Mouse (Mus musculus): ENCODE measurements around the gene Igsf1. TPM values are rescaled to one million over a fixed set of nuclear protein-coding genes. Genes with fewer than 3 reads are reported as not detected.
A peak's percentile ranks its signal among the peaks of the same experiment; 100 is the strongest.

Gene Igsf1
- polyA plus RNA-seq (2015; fragmentation: Nextera tagmentation; extraction: Ambion mirVana) = 11.8 and 14.2 TPM in 2 replicates

DNA sequence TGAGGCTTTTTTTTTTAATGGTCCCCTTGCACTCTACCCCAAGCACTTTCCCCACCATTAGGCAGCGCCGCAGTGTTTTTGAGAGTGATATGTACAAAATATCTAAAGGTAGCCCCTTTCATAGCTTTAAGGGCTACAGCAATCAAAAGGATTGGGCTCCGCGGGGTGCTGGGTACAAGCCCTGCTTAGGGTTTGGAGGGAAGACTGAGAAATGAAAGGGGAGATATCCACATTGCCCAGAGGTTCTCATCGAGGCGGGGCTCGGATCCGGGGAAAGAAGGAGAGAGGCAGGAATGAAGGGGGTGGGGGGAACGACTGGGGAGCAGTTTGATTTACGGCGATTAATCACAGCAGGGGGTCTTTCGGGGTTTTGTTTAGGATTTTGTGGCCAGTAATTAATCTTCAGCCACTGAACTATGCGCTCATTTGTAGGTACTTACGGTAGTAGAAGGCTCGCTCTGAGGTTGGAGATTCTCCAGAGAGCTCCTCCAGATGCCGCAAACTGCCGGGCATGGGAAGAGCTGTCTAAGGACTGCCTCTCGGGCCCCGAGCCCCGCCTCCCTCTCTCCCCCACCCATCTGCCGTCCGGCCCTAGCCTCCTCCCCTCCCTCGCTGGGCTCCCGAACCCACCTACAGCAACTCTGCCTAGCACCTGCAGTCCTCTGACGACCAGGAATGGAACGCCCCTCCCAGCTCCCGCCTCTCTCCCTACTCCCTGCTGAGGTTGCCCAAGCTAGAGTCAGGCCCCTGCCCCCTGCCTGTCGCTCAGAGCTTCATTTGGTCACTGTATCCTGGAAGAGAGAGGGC is at the start of gene Igsf1:
Gene Igsf1, minus strand, starts transcription at position 537 of the 807 bp plus-strand sequence.
- no peak within 1 kb of the TSS for H3K27ac ChIP-seq
- 27% methylated on average over 28 of the region's 28 CpGs for WGBS

DNA sequence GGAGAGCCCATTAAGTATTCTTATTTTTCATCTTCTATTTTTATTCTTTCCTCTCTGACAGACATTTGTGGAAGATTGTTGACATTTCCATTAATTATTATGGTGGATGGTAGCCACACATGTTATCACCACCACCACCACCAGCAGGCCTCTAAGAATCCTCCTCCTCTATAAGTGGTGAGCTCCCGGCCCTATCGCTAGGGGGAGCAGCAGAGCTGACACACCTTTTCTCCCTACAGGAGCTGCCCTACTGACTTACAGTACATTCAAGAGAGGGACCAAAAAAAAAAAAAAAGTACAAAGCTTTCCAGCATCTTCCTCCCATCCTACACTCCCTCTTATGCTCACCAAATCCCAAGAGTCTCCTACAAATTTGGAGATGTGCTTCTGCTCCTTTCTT is 26.7 kb downstream of the Igsf1 start:
- Histone ChIP-seq H3K36me3 (replicated peaks) (no peaks in the 10 kb centered on the region), H3K9me3 (no peaks in the 10 kb centered on the region), H3K4me3 (no peak overlapping the region), H3K4me1 (no peaks in the 10 kb centered on the region), H3K27me3 (replicated peaks) (no peaks in the 10 kb centered on the region), H3K27ac (no peak overlapping the region), H3K4me2 (no peak overlapping the region), H3K9ac (no peak overlapping the region)
- 23% methylated on average over 2 of the region's 2 CpGs for WGBS
- no peak for ATAC-seq (replicated peaks)

More for the DNA sequence above, at the start of gene Igsf1:
- peak within 1 kb of the TSS; percentile 56 for H3K4me2 ChIP-seq
- H3K36me3 ChIP-seq (replicated peaks) = no peaks in the 10 kb centered on the region
- ATAC-seq (replicated peaks) = peak; percentile 97
- peak within 1 kb of the TSS; percentile 40 for H3K4me3 ChIP-seq
- H3K9me3 ChIP-seq = no peaks in the 10 kb centered on the region
- 0 out of 2 replicates have a peak within 1 kb of the TSS, but pooled peaks have one; percentile 27 for H3K9ac ChIP-seq
- no peaks in the 10 kb centered on the region for H3K27me3 ChIP-seq (replicated peaks)
- no peaks in the 10 kb centered on the region for H3K4me1 ChIP-seq

DNA sequence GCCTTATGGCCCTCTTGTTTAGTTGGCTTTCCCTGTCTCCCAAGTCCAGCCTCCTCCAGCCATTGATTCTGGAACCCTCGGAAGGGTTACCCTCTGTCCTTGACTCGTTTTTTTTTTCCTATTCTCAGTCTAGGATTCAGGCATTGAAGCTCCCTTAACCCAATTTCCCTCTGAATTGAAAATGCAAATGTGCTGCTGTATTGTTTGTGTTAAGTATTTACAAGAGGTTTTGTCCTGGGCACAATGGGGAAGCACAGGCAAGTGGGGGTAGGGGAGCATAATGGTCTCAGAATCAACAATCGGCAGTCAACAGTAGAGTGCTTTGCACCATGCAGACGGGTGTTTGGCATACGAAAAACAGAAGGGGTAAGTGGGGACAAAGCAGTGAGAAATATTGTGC is 52.4 kb downstream of the Igsf1 start:
- Histone ChIP-seq H3K4me3 (no peak overlapping the region), H3K27me3 (replicated peaks) (no peaks in the 10 kb centered on the region), H3K9me3 (no peaks in the 10 kb centered on the region), H3K4me1 (no peaks in the 10 kb centered on the region), H3K27ac (no peak overlapping the region), H3K9ac (no peak overlapping the region), H3K36me3 (replicated peaks) (no peaks in the 10 kb centered on the region), H3K4me2 (no peak overlapping the region)
- ATAC-seq (replicated peaks) = no peak
- WGBS = 26% methylated on average over 5 of the region's 5 CpGs

DNA sequence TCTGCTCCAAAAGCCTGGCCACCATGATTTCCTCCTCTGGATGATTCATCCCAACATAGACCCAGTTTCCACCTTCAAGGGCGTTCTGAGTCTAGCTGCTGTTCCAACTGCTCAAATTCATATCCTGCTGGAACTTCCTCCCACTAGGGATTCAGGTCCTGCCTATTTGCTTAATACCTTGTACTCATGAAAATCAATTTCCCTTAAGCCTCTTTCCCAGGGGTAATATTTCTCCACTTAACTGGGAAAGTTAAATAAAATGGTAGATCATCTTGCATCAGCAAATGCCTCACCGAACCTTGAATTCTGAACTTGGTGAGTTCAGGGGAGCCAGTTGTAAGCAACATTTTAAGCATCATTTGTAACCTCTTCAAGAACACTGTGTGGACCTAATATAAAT is 62.6 kb downstream of the Igsf1 start, which contains the start of gene Olfr1321:
Gene Olfr1321, minus strand, starts transcription at position 101 of the 400 bp plus-strand sequence.
- Histone ChIP-seq H3K9ac (no peak within 1 kb of the TSS), H3K36me3 (replicated peaks) (no peaks in the 10 kb centered on the region), H3K4me2 (no peak within 1 kb of the TSS), H3K9me3 (no peaks in the 10 kb centered on the region), H3K4me1 (no peaks in the 10 kb centered on the region), H3K27me3 (replicated peaks) (no peaks in the 10 kb centered on the region), H3K27ac (no peak within 1 kb of the TSS), H3K4me3 (no peak within 1 kb of the TSS)
- no peak for ATAC-seq (replicated peaks)
- WGBS = 72% methylated on average over 2 of the region's 2 CpGs

Other genes starting within 250 kb of the Igsf1 start
- not detected in 2 replicates for gene Olfr1320, start 125.4 kb downstream of the Igsf1 start, polyA plus RNA-seq (2015; fragmentation: Nextera tagmentation; extraction: Ambion mirVana)
- not detected in 2 replicates for gene Olfr1321, start 62.7 kb downstream of the Igsf1 start, polyA plus RNA-seq (2015; fragmentation: Nextera tagmentation; extraction: Ambion mirVana)
- gene Olfr1322, start 93.7 kb upstream of the Igsf1 start, polyA plus RNA-seq (2015; fragmentation: Nextera tagmentation; extraction: Ambion mirVana) = not detected in 2 replicates
- not detected in 2 replicates for gene Olfr1323, start 221.6 kb upstream of the Igsf1 start, polyA plus RNA-seq (2015; fragmentation: Nextera tagmentation; extraction: Ambion mirVana)